Mouse (Mus musculus) cerebellum, adult (tissue): ENCODE results near the gene BC005624.

Experiments used
- ATAC-seq: cut with Nextera tagmentation; 2 replicates; pipeline ENCODE4 v1.9.2; 2017; ENCODE audit warnings: mild to moderate bottlenecking, moderate library complexity, mixed read lengths; ENCODE audit not compliant: insufficient number of reproducible peaks, low FRiP score, low TSS enrichment

Gene BC005624

GRCm38 (mm10) chr2:30981790-30982513 is at the start of gene BC005624, which contains the start of gene Usp20:
BC005624 (minus strand) TSS chr2:30982201.
Usp20 (plus strand) TSS chr2:30982279.
- peak; percentile 96 for ATAC-seq

- ATAC-seq = no peak
Measured at GRCm38 (mm10) chr2:31026642-31027041, 44.6 kb upstream of the BC005624 start.

- no peak for ATAC-seq
Measured at GRCm38 (mm10) chr2:31025458-31025857, 43.5 kb upstream of the BC005624 start.

GRCm38 (mm10) chr2:31024618-31025370 is 42.8 kb upstream of the BC005624 start:
- peak; percentile 37; the same call in 1 of the 2 replicates for ATAC-seq

GRCm38 (mm10) chr2:31023940-31024339 is 41.9 kb upstream of the BC005624 start:
- ATAC-seq = 0 out of 2 replicates have a peak, but pooled peaks have one; percentile 3

- ATAC-seq = no peak
Measured at GRCm38 (mm10) chr2:31020202-31020601, 38.2 kb upstream of the BC005624 start.

- no peak for ATAC-seq
Measured at GRCm38 (mm10) chr2:31019011-31019410, 37.0 kb upstream of the BC005624 start.

- peak; percentile 78 for ATAC-seq
Measured at GRCm38 (mm10) chr2:31018519-31018918, 36.5 kb upstream of the BC005624 start.

- peak; percentile 27; the same call in 1 of the 2 replicates for ATAC-seq
Measured at GRCm38 (mm10) chr2:31017625-31018317, 35.8 kb upstream of the BC005624 start.

GRCm38 (mm10) chr2:31013371-31014120 is 31.5 kb upstream of the BC005624 start:
- no peak for ATAC-seq

GRCm38 (mm10) chr2:31007208-31007607 is 25.2 kb upstream of the BC005624 start:
- ATAC-seq = no peak

GRCm38 (mm10) chr2:31006434-31006833 is 24.4 kb upstream of the BC005624 start:
- ATAC-seq = no peak

GRCm38 (mm10) chr2:31005453-31005852 is 23.5 kb upstream of the BC005624 start:
- ATAC-seq = no peak

GRCm38 (mm10) chr2:31002857-31003256 is 20.9 kb upstream of the BC005624 start:
- 0 out of 2 replicates have a peak, but pooled peaks have one; percentile 26 for ATAC-seq

- no peak for ATAC-seq
Measured at GRCm38 (mm10) chr2:30998443-30999260, 16.7 kb upstream of the BC005624 start.

- ATAC-seq = no peak
Measured at GRCm38 (mm10) chr2:30995432-30995996, 13.5 kb upstream of the BC005624 start.

- ATAC-seq = no peak
Measured at GRCm38 (mm10) chr2:30994853-30995252, 12.9 kb upstream of the BC005624 start.

- ATAC-seq = no peak
Measured at GRCm38 (mm10) chr2:30990221-30990620, 8.2 kb upstream of the BC005624 start.
